Mouse (Mus musculus) small intestine, adult 2 months (tissue): ENCODE measurements around the gene Msh3.

ENCODE experiments used
- CTCF ChIP-seq: fragments of 200-500 bp; IDR thresholded peaks from 2 replicates; pipeline ENCODE4 v1.5.1; 2012; ENCODE audit warnings: low read depth, mild to moderate bottlenecking, control low read depth, inconsistent platforms, low read length, moderate library complexity, mixed read lengths; ENCODE audit not compliant: insufficient replicate concordance, insufficient read length; ENCODE audit errors: extremely low read depth
- POLR2A ChIP-seq: fragments of 200-500 bp; IDR thresholded peaks from 2 replicates; pipeline ENCODE4 v1.6.1; 2012; ENCODE audit warnings: low read depth, mild to moderate bottlenecking, control low read depth, inconsistent platforms, low read length, moderate library complexity

DNA sequence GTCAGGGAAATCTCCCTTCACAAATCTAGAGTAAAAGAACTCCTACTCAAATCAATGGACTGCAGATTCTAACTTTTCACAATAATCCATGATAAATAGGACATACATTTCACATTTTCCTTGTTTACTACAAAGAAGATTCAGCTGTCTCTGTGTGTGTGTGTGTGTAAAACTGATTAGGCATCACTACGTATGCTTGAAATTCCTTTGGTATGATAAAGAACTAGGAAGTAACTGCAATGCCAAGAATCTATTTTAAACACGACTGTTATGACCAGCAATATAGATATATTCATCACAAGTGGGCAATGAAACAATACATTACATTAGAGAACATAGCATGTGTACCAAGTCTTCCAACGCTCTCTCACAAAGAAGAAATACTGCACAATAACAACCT is 99.3 kb downstream of the Msh3 start:
- TF ChIP-seq CTCF (no peak), POLR2A (no peak)
